Mouse (Mus musculus): Measurements from ENCODE around the gene Rnf157.
"Not testable (repeated sequence)": the region's sequence is repeated elsewhere in the genome, so short reads cannot be mapped to it uniquely, and the experiment has no call there.

The Rnf157 gene

GRCm38 (mm10) chr11:116416196-116416943, 3.5 kb upstream of the Rnf157 start:
- no peak for DNase-seq

- no peak for DNase-seq
These were observed 795 bp upstream of the Rnf157 start for GRCm38 (mm10) chr11:116413631-116414022.

GRCm38 (mm10) chr11:116412028-116412827, 604 bp downstream of the Rnf157 start:
- peak; percentile 37 for DNase-seq

GRCm38 (mm10) chr11:116411582-116411981, 1.2 kb downstream of the Rnf157 start:
- DNase-seq, result peak; percentile 77

GRCm38 (mm10) chr11:116410415-116410814, 2.4 kb downstream of the Rnf157 start:
- DNase-seq, result not testable (repeated sequence)

- DNase-seq, result no peak
These were observed 3.8 kb downstream of the Rnf157 start for GRCm38 (mm10) chr11:116409008-116409407.

GRCm38 (mm10) chr11:116406231-116406728, 6.6 kb downstream of the Rnf157 start:
- no peak for DNase-seq

- DNase-seq, result no peak
These were observed 7.2 kb downstream of the Rnf157 start for GRCm38 (mm10) chr11:116405601-116406000.

GRCm38 (mm10) chr11:116400560-116400959, 12.3 kb downstream of the Rnf157 start:
- no peak for DNase-seq

- DNase-seq, result no peak
These were observed 14.5 kb downstream of the Rnf157 start for GRCm38 (mm10) chr11:116398348-116398677.

- DNase-seq, result no peak
These were observed 15.1 kb downstream of the Rnf157 start for GRCm38 (mm10) chr11:116397517-116398347.

- DNase-seq, result no peak
These were observed 15.9 kb downstream of the Rnf157 start for GRCm38 (mm10) chr11:116396934-116397330.

GRCm38 (mm10) chr11:116396276-116396933, 16.4 kb downstream of the Rnf157 start:
- DNase-seq, result no peak

GRCm38 (mm10) chr11:116394769-116395168, 18.1 kb downstream of the Rnf157 start:
- DNase-seq, result no peak

GRCm38 (mm10) chr11:116388841-116389480, 23.9 kb downstream of the Rnf157 start:
- peak; percentile 57 for DNase-seq

GRCm38 (mm10) chr11:116387086-116388071, 25.5 kb downstream of the Rnf157 start:
- DNase-seq, result no peak

- no peak for DNase-seq
These were observed 26.8 kb downstream of the Rnf157 start for GRCm38 (mm10) chr11:116385999-116386398.

- DNase-seq, result no peak
These were observed 28.7 kb downstream of the Rnf157 start for GRCm38 (mm10) chr11:116384171-116384570.

GRCm38 (mm10) chr11:116383070-116383469, 29.8 kb downstream of the Rnf157 start:
- DNase-seq, result not testable (repeated sequence)

GRCm38 (mm10) chr11:116380767-116381166, 32.1 kb downstream of the Rnf157 start:
- no peak for DNase-seq

- DNase-seq, result no peak
These were observed 33.3 kb downstream of the Rnf157 start for GRCm38 (mm10) chr11:116379530-116379929.
